Mouse (Mus musculus) cortical plate, adult 2 months (tissue): ENCODE results near the gene Habp2.

Experiments
- CTCF ChIP-seq: fragments of 200-500 bp; IDR thresholded peaks from 2 replicates; pipeline ENCODE4 v1.5.1; 2011; ENCODE audit warnings: mild to moderate bottlenecking, control low read depth, low read length; ENCODE audit not compliant: insufficient read depth; ENCODE audit errors: extremely low read depth
- POLR2A ChIP-seq: fragments of 200-500 bp; IDR thresholded peaks from 2 replicates; pipeline ENCODE4 v1.6.1; 2011; ENCODE audit warnings: mild to moderate bottlenecking, low read length, control low read depth; ENCODE audit not compliant: insufficient read depth; ENCODE audit errors: extremely low read depth

GRCm38 (mm10) chr19:56264175-56264574, 22.8 kb upstream of the Habp2 start:
- TF ChIP-seq CTCF (no peak), POLR2A (no peak)
